Mouse (Mus musculus): Measurements from ENCODE around the gene Nebl. TPM values are rescaled to one million over a fixed set of nuclear protein-coding genes. Genes with fewer than 3 reads are reported as not detected.

Gene Nebl
- total and polyA plus RNA-seq, 3 experiments = 4.7 to 5.4 TPM; not detected in 1

GRCm38 (mm10) chr2:17671566-17671965 is 59.7 kb downstream of the Nebl start:
- H3K4me1 ChIP-seq (ENCODE audit: control insufficient read depth in 1 of 2, insufficient read depth in 2 of 2, low read length in 2 of 2) = no peaks in the 10 kb centered on the region
- no peaks in the 10 kb centered on the region for H3K9me3 ChIP-seq (replicated peaks; ENCODE audit: insufficient read depth, low read length)
- TF ChIP-seq TAL1 (IDR thresholded peaks at IDR 0.05; ENCODE audit: low read length) (no peak), GATA1 (IDR thresholded peaks at IDR 0.05; ENCODE audit: low read depth, low read length) (no peak), MAZ (IDR thresholded peaks at IDR 0.05; ENCODE audit: low read depth, low read length) (no peak), ZNF384 (IDR thresholded peaks at IDR 0.05; ENCODE audit: low read depth, low read length) (no peak), ETS1 (IDR thresholded peaks at IDR 0.05; ENCODE audit: low read depth, low read length) (no peak), JUND (IDR thresholded peaks at IDR 0.05; ENCODE audit: low read depth, low read length) (no peak), CHD2 (IDR thresholded peaks at IDR 0.05; ENCODE audit: low read length) (no peak), POLR2AphosphoS5 (IDR thresholded peaks at IDR 0.05; ENCODE audit: borderline replicate concordance, low read depth, low read length) (no peak), UBTF (IDR thresholded peaks at IDR 0.05; ENCODE audit: borderline replicate concordance, insufficient read depth, low read depth, low read length) (no peak), MAFK (IDR thresholded peaks at IDR 0.05; ENCODE audit: borderline replicate concordance, low read depth, low read length) (no peak), USF1 (IDR thresholded peaks at IDR 0.05; ENCODE audit: low read depth, low read length) (no peak), ZKSCAN1 (IDR thresholded peaks at IDR 0.05; ENCODE audit: low read depth, low read length) (no peak), BHLHE40 (IDR thresholded peaks at IDR 0.05; ENCODE audit: borderline replicate concordance, low read depth, low read length) (no peak), SMC3 (IDR thresholded peaks at IDR 0.05; ENCODE audit: low read depth, low read length) (no peak), USF2 (IDR thresholded peaks at IDR 0.05; ENCODE audit: borderline replicate concordance in 1 of 2, insufficient read depth in 1 of 2, low read depth in 1 of 2, low read length in 2 of 2) (no peak), TBP (IDR thresholded peaks at IDR 0.05; ENCODE audit: low read depth, low read length) (no peak), HCFC1 (IDR thresholded peaks at IDR 0.05; ENCODE audit: low read depth, low read length) (no peak), KAT2A (conservative IDR thresholded peaks at IDR 0.05; ENCODE audit: low read depth, low read length) (no peak), NRF1 (IDR thresholded peaks at IDR 0.05; ENCODE audit: insufficient read depth, low read depth, low read length, poor library complexity, severe bottlenecking) (no peak)
- no peak for DNase-seq (ENCODE audit: low read depth, low spot score)
- no peak overlapping the region for H3K4me3 ChIP-seq (ENCODE audit: control insufficient read depth in 1 of 2, insufficient read depth in 1 of 2, low read depth in 2 of 2, low read length in 2 of 2)
- no peaks in the 10 kb centered on the region for H3K36me3 ChIP-seq (ENCODE audit: control insufficient read depth in 1 of 2, insufficient read depth in 2 of 2, low read length in 2 of 2)
- no peak overlapping the region for H3K27ac ChIP-seq (ENCODE audit: control insufficient read depth, low read depth, low read length)
- no peaks in the 10 kb centered on the region for H3K27me3 ChIP-seq (ENCODE audit: control insufficient read depth in 1 of 2, insufficient read depth in 2 of 2, low read length in 2 of 2)
- no peak overlapping the region for H3K9ac ChIP-seq (ENCODE audit: control insufficient read depth, low read depth, low read length, poor library complexity, severe bottlenecking)
- H3K79me2 ChIP-seq (ENCODE audit: control insufficient read depth, insufficient read depth, low read length, poor library complexity) = no peaks in the 10 kb centered on the region

- Histone ChIP-seq H3K9ac (ENCODE audit: control insufficient read depth, low read depth, low read length, poor library complexity, severe bottlenecking) (no peak overlapping the region), H3K36me3 (ENCODE audit: control insufficient read depth in 1 of 2, insufficient read depth in 2 of 2, low read length in 2 of 2) (no peaks in the 10 kb centered on the region), H3K27me3 (ENCODE audit: control insufficient read depth in 1 of 2, insufficient read depth in 2 of 2, low read length in 2 of 2) (no peaks in the 10 kb centered on the region), H3K27ac (ENCODE audit: control insufficient read depth, low read depth, low read length) (no peak overlapping the region), H3K79me2 (ENCODE audit: control insufficient read depth, insufficient read depth, low read length, poor library complexity) (no peaks in the 10 kb centered on the region), H3K4me1 (ENCODE audit: control insufficient read depth in 1 of 2, insufficient read depth in 2 of 2, low read length in 2 of 2) (no peaks in the 10 kb centered on the region), H3K4me3 (ENCODE audit: control insufficient read depth in 1 of 2, insufficient read depth in 1 of 2, low read depth in 2 of 2, low read length in 2 of 2) (no peak overlapping the region), H3K9me3 (replicated peaks; ENCODE audit: insufficient read depth, low read length) (no peaks in the 10 kb centered on the region)
- DNase-seq (ENCODE audit: low read depth, low spot score) = no peak
- TF ChIP-seq MEF2A (IDR thresholded peaks at IDR 0.05; ENCODE audit: extremely low read depth, insufficient replicate concordance, low read depth, low read length, poor library complexity, severe bottlenecking) (no peak), MAFK (IDR thresholded peaks at IDR 0.05; ENCODE audit: borderline replicate concordance, low read depth, low read length) (no peak), ELF1 (IDR thresholded peaks at IDR 0.05; ENCODE audit: low read depth, low read length) (no peak), BHLHE40 (IDR thresholded peaks at IDR 0.05; ENCODE audit: borderline replicate concordance, low read depth, low read length) (no peak), ZKSCAN1 (IDR thresholded peaks at IDR 0.05; ENCODE audit: low read depth, low read length) (no peak), POLR2A (IDR thresholded peaks at IDR 0.05; ENCODE audit: control insufficient read depth in 1 of 2, insufficient read depth in 1 of 2, low read depth in 1 of 2, low read length in 2 of 2, poor library complexity in 1 of 2) (no peak), CHD1 (IDR thresholded peaks at IDR 0.05; ENCODE audit: low read depth, low read length) (no peak), NRF1 (IDR thresholded peaks at IDR 0.05; ENCODE audit: insufficient read depth, low read depth, low read length, poor library complexity, severe bottlenecking) (no peak), MAZ (IDR thresholded peaks at IDR 0.05; ENCODE audit: low read depth, low read length) (no peak), E2F4 (IDR thresholded peaks at IDR 0.05; ENCODE audit: borderline replicate concordance, low read depth, low read length) (no peak), ZMIZ1 (IDR thresholded peaks at IDR 0.05; ENCODE audit: low read depth, low read length) (no peak), EP300 (IDR thresholded peaks at IDR 0.05; ENCODE audit: low read depth in 1 of 2, low read length in 2 of 2) (no peak), ZC3H11A (IDR thresholded peaks at IDR 0.05; ENCODE audit: low read depth, low read length) (no peak)
Measured at GRCm38 (mm10) chr2:17669953-17670352, 61.3 kb downstream of the Nebl start.
